Mouse (Mus musculus): ENCODE results near the gene Ccnd3. TPM values are rescaled to one million over a fixed set of nuclear protein-coding genes. Genes with fewer than 3 reads are reported as not detected.
A peak's percentile ranks its signal among the peaks of the same experiment; 100 is the strongest.

Ccnd3 gene
- total RNA-seq, 2 experiments from 2014 or later: 95.5 to 120 TPM

DNA sequence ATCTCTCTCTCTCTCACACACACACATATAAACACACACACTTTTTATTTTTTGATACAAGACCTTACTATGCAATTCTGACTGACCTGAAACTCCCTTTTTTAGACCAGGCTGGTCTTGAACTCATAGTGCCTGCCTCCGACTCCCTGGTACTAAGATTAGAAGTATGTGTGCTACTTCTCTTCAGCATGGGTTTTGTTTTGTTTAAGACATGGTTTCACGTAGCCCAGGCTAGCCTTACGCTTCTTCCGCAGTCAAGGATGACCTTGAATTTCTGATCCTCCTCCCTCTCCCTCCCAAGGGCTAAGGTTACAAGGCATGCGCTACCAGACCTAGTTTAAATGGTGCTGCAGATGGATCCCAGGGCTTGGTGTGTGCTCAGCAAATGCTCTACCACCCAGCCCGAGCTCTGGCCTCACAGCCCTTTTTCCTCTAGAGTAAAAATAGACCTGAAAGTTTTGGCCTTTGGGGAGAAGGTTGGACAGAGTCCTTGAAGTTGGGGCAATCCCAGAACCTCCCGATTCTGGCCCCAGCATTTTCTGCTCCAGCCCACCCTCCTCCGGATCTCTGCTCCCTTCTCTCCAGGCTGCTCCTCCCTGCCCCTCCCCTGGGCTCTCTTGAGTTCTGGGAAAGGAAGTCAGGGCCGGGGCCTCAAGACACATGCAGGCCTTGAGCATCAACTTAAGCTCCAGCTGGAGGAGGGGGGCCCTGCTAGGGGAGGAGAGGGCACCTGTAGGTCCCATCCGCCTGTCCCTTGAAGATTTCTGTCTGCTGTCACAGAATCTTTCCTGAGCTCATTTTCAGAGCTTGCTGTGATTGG is 8.3 kb downstream of the Ccnd3 start:
- peak; percentile 35 for DNase-seq

DNA sequence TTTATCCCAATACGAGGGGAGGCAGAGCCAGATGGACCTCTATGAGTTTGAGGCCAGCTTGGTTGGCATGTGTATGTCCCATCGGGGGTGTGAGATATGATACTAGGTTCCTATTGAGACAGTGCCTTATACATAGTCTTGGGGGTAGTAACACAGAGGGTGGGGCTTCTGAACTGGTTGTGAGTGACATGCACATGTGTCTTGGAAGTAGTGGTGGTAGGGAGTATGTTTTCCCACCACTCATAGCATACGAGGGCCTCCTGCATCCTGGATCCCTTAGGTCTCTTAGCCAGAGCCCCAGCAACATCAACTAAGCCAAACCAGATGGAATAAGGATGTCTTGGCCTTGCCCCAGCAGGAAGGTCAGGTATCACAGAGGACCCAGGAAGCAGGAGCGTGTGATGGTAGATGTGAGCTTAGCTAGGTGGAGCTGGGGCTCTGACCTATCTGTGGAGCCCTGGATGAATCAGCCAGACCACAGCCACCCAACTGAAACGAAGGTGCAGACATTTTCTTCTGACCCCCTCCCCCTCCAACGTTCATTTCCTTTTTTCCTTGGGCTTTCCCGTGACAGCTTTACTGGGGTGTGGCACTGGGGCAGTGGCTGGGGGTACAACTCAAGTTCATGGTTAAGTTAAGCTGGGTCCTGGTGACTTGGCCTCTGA is 10.5 kb downstream of the Ccnd3 start:
- no peak for DNase-seq

- DNase-seq: no peak
Measured at GRCm38 (mm10) chr17:47516232-47516631, 11.4 kb downstream of the Ccnd3 start.

DNA sequence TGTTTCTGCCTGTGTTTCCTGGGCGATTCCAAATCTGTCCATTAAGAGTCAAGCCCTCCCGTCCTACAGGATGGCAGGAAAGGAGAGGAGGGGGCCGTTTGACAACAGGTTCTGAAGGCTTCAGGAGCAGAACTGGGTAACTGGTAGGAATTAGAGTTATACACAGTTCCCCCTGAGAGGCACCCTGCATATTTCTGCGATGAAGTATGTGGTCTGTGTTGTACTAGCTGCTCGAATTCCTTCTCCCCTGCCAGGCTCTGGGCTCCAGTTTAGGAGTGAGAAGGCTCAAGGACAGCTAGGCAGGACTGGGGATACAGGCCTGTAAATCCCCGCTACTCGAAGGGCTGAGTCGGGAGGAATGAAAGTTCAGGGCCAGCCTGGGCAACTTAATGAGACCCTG is 13.4 kb downstream of the Ccnd3 start:
- peak; percentile 40 for DNase-seq

DNA sequence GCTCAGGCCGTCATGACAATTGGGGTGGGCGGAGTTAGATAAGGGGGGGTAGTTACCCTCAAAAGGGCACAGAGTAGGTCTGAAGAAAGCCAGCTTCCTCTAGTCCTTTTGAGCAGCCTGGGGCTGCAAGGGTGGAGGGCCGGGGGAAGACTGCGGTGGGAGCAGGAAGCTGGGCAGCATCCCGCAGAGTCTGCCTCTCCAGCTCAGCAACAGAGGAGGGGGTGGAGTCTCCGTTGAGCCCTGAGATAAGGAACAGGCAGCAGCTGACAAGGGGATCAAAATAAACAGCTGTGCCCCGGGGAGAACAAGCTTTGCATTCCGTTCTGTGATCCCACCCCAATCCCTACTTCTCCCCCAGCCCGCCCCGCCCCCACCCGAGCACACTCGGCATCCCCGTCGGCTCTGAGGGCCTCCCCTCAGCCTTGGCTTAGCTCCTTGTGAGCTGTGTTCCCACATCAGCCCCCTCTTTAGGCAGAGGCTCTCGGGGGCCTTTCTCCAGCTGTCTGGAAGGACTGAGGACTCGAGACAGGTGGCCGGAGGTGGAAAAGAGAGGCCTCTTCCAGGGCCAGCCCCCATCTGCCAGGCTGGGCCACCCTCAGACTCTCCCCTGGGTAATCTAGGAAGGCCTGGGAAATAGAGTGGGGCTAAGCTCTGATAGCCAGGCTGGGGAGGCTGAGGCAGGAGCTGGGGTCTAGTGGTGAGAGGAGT is 16.9 kb downstream of the Ccnd3 start:
- DNase-seq: peak; percentile 43

DNA sequence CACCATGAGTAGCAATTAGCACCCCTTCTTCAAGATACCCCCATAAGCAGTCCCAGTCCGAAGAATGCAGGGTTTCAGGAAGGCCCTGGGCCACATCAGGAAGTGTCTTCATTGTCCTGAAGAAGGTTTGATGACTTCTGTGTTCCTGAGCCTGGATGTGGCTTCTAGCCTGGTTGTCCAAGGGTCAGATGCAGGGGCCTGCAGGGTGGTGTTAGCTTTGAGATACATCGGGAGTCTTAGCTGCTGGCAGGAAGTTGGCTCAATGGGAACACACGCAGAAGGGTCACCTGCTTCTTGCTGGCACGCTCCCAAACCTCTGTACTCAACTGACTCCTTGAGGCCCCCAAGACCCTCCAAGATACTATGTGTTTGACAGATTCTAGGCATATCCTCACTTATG is 17.7 kb downstream of the Ccnd3 start:
- no peak for DNase-seq

GRCm38 (mm10) chr17:47523211-47523682 is 18.4 kb downstream of the Ccnd3 start:
- DNase-seq: peak; percentile 56

DNA sequence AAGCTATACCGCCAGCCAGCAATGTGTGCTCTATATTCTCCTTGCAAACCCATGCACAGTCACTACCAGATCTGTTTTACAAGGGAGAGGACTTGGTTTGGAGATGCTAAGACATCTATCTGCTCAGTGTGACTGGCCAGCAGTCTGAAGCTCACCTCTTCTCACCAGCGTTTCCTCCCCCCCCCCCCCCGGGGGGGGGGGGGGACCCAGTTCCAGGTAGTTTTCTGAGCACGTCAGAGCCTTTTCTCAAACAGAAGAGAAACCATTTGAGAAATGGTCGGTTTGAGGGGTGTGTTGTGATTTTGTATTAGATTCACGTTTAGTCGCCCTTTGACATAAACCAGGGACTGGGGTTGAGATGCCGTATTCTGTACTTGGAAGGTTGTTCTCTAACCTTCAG is 19.2 kb downstream of the Ccnd3 start:
- DNase-seq: no peak

- no peak for DNase-seq
Measured at GRCm38 (mm10) chr17:47524991-47525390, 20.1 kb downstream of the Ccnd3 start.

GRCm38 (mm10) chr17:47526856-47527520 is 22.1 kb downstream of the Ccnd3 start:
- peak; percentile 53 for DNase-seq

DNA sequence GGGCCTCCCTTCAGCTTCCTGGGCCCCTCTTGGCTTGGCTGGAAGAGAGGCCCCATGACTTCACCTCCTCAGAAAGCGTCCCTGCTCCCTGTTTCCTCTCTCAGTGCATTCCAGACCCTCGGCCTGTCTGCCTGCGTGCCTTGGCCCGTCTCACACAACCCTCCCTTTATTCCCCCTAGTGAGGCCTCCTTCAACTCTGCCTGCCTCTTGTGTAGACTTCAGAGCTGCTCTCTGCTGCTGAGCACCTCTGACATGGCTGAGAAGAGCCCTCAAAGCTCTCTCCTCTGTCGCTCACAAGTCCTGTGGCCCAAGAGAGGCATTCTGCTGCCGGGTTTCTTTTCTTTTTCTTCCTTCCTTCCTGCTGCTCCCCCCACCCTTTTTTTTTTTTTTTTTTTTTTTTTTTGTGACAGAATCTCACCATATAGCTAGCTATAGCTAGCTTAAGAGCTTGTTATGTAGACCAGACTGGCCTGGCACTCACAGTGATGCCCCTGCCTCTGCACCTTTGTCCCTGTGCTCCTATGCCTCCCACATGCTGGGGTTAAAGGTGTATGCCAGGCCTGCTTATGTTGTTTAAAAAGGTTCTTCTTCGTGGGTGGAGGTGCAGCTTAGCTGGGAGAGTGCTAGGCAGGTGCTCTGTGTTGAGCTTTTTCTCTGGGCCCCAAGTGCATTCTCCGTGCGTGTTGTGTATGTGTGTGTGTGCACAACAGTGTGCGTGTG is 22.9 kb downstream of the Ccnd3 start:
- DNase-seq: peak; percentile 36

GRCm38 (mm10) chr17:47528919-47529318 is 24.1 kb downstream of the Ccnd3 start:
- no peak for DNase-seq

DNA sequence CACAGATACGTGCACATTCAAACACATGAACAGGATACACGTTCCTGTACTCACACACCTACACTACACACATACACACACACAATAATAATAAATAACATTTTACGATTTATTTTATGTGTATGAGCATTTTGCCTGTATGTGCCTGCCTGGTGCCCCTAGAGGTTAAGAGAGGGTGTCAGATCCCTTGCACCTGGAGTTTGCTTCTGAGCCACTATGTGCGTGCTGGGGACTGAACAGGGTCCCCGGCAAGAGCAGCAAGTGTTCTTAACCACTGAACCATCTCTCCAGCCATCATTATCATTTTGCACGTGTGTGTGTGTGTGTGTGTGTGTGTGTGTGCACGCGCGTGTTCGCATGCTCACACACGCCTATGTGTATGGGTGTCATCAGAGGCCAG is 24.7 kb downstream of the Ccnd3 start:
- no peak for DNase-seq

DNA sequence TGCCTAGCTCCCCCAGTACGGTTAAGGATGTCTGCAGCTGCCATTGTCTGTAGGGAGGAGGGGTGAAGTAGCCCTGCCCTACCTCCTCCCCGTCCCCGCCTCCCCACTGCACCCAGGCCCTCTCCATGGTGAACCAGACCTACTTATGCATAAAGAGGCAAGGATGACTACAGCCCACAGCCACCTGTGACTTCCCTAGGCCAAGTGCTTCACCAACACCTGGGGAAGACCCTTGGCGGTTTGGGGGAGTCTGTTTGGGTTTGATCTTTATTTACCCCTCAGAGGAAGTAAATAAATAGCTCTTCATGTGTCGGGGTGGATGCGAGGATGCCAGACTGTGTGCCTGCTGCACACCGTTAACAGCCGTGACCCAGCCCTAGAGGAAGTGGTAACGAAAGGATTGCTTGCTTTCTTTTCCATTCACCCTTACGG is 26.6 kb downstream of the Ccnd3 start:
- no peak for DNase-seq

GRCm38 (mm10) chr17:47532364-47532763 is 27.5 kb downstream of the Ccnd3 start:
- DNase-seq: no peak

- DNase-seq: no peak
Measured at GRCm38 (mm10) chr17:47533691-47534090, 28.8 kb downstream of the Ccnd3 start.

- DNase-seq: no peak
Measured at GRCm38 (mm10) chr17:47535812-47536236, 31.0 kb downstream of the Ccnd3 start.

DNA sequence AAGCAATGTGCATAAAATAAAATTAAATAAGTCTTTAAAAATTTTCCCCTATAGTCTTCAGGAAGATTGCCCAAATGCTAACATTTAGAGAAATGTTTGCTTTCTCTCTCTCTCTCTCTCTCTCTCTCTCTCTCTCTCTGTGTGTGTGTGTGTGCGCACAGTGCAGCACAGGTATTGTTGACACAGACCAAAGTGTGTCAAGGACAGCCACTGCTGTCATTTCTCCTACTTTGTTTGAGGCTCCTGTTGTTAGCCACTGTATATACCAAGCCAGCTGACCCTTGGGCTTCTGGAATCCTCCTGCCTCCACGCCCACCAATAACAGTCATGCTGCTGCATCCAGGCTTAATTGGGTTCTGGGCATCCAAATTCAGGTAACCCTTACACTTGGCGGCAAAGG is 33.2 kb downstream of the Ccnd3 start:
- DNase-seq: no peak

DNA sequence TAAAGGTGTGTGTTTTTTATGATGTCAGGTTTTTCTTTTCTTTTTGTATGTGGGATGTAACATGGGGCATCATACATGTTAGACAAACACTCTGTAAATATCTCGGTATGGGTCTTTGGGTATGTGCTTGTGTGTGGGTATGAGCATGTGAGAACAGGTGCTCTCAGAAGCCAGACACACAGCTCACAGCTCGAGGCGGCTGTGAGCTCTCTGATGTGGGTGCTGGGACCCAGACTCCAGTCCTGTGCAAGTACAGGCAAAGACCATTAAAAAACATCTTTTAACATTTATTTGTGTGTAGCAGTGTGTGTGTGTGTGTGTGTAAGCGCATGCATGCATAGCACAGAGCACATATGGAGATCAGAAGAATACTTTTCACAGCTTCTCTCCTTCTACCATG is 34.3 kb downstream of the Ccnd3 start:
- no peak for DNase-seq

- peak; percentile 26 for DNase-seq
Measured at GRCm38 (mm10) chr17:47542061-47542460, 37.2 kb downstream of the Ccnd3 start.

DNA sequence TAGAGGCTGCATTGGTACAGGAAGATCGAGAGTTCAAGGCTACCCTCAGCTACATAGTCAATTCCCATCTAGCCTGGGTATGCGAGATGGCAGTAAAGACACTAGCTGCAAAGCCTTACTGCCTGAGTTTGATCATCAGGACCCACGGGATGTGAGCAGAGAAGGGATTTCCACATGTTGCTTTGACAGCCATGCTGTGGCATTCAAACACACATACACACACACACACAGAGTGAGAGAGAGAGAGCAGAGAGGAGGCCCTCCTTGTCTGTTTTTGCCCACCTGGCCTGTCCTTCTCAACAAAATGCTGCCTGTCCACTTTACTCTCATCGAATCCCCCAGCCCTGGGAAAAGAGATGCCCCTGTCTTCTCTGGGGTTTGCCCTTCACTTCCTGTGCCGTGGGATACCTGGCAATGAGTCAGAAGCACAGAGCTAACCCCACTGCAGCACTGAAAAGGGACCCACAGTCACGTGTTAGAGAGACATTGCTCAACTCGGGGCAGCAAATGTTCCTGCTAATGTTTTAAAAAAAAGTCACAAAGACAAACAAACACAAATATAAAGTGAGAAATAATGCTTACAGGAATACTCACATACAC is 38.3 kb downstream of the Ccnd3 start:
- no peak for DNase-seq

Data from gastrocnemius, postnatal 10 days (tissue).